Mouse (Mus musculus): Measurements from ENCODE around the gene Tnfrsf11a. TPM values are rescaled to one million over a fixed set of nuclear protein-coding genes. Genes with fewer than 3 reads are reported as not detected.

The Tnfrsf11a gene
- polyA plus RNA-seq, 1 experiment = 4.0 TPM

DNA sequence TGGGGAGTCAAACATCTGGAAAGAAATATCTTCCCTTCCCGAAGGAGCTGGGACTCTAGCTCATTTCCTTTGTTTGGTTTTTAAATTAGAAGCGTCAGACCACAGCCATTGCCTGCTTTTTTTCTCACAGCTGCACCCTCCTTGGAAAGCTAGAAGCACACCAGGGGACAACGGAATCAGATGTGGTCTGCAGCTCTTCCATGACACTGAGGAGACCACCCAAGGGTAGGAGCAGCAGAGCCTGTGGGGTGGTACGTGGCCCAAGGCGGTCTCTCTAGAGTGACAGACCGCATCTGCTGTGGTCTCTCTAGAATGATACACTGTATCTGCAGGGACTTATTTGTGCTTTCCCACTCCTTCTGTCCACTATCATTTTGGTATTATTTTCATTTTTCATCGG is 39.2 kb downstream of the Tnfrsf11a start:
- Histone ChIP-seq H3K27ac (ENCODE audit: insufficient read depth, low read length) (no peak overlapping the region), H3K4me1 (ENCODE audit: control insufficient read depth, insufficient read depth, low read length) (no peaks in the 10 kb centered on the region), H3K4me3 (ENCODE audit: insufficient read depth, low read length) (no peak overlapping the region)
- TF ChIP-seq CTCF (IDR thresholded peaks at IDR 0.05; ENCODE audit: extremely low read depth, insufficient read depth, low read length) = no peak
- TF ChIP-seq POLR2A (IDR thresholded peaks at IDR 0.05; ENCODE audit: extremely low read depth, insufficient read depth, low read length) = no peak

- H3K4me3 ChIP-seq (ENCODE audit: insufficient read depth, low read length) = no peak overlapping the region
- TF ChIP-seq CTCF (IDR thresholded peaks at IDR 0.05; ENCODE audit: extremely low read depth, insufficient read depth, low read length) (no peak), POLR2A (IDR thresholded peaks at IDR 0.05; ENCODE audit: extremely low read depth, insufficient read depth, low read length) (no peak)
- no peaks in the 10 kb centered on the region for H3K4me1 ChIP-seq (ENCODE audit: control insufficient read depth, insufficient read depth, low read length)
- no peak overlapping the region for H3K27ac ChIP-seq (ENCODE audit: insufficient read depth, low read length)
Observed at GRCm38 (mm10) chr1:105824356-105824755, 43.8 kb downstream of the Tnfrsf11a start.

DNA sequence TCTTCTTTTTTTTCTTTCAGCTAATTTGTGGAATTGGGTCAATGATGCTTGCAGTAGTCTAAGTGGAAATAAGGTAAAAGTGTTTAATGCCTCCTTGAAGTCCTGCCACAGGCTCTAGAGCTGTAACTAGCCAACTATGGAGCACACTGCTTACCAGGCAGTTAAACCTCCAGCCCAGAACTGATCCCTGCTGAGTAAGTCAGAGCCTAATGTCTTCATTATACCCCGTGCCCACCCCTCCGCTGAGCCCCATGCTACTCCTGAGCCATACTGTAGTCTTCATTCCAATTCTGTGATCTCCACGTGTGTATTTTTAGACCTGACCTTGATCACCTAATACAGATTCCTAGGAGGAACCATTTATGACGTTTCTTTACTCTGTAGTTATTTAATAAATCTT is 44.5 kb downstream of the Tnfrsf11a start:
- no peak overlapping the region for H3K4me3 ChIP-seq (ENCODE audit: insufficient read depth, low read length)
- H3K27ac ChIP-seq (ENCODE audit: insufficient read depth, low read length) = no peak overlapping the region
- H3K4me1 ChIP-seq (ENCODE audit: control insufficient read depth, insufficient read depth, low read length) = no peaks in the 10 kb centered on the region
- TF ChIP-seq CTCF (IDR thresholded peaks at IDR 0.05; ENCODE audit: extremely low read depth, insufficient read depth, low read length) (no peak), POLR2A (IDR thresholded peaks at IDR 0.05; ENCODE audit: extremely low read depth, insufficient read depth, low read length) (no peak)

DNA sequence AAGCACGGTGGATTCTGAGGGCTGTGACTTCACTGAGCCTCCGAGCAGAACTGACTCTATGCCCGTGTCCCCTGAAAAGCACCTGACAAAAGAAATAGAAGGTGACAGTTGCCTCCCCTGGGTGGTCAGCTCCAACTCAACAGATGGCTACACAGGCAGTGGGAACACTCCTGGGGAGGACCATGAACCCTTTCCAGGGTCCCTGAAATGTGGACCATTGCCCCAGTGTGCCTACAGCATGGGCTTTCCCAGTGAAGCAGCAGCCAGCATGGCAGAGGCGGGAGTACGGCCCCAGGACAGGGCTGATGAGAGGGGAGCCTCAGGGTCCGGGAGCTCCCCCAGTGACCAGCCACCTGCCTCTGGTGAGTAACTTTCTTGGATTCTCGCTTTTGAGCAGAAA is 46.9 kb downstream of the Tnfrsf11a start:
- TF ChIP-seq CTCF (IDR thresholded peaks at IDR 0.05; ENCODE audit: extremely low read depth, insufficient read depth, low read length) = no peak
- no peak for TF ChIP-seq POLR2A (IDR thresholded peaks at IDR 0.05; ENCODE audit: extremely low read depth, insufficient read depth, low read length)

DNA sequence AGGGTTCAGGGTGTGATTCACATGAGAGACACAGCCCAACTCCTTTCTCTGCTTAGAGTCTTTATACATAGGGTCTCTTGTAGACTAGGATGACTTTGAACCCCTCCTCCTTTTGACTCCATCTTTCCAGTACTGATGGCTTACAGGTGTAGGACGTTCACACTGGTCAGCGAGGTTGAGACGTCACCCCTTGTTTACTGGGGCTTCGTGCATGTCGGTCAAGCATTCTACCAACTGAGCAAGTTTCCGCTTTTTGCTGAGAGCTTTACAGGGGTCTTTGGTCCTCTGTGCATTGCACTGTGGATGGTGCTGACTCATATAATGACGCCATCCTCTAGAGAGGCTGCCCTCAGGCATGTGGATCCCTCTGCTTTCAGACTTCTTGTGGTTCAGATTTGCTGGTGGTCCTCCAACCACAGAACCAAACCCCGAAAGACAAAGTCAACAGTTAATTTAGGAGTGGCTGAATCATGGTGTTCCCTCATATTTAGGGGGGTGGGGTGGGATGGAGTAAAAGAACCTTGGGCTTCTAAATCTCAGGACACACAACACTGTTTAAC is 47.3 kb downstream of the Tnfrsf11a start:
- Histone ChIP-seq H3K4me1 (ENCODE audit: control insufficient read depth, insufficient read depth, low read length) (no peaks in the 10 kb centered on the region), H3K27ac (ENCODE audit: insufficient read depth, low read length) (no peak overlapping the region), H3K4me3 (ENCODE audit: insufficient read depth, low read length) (no peak overlapping the region)
- no peak for TF ChIP-seq POLR2A (IDR thresholded peaks at IDR 0.05; ENCODE audit: extremely low read depth, insufficient read depth, low read length)
- no peak for TF ChIP-seq CTCF (IDR thresholded peaks at IDR 0.05; ENCODE audit: extremely low read depth, insufficient read depth, low read length)

More for the DNA sequence above, 46.9 kb downstream of the Tnfrsf11a start:
- no peaks in the 10 kb centered on the region for H3K4me1 ChIP-seq (ENCODE audit: control insufficient read depth, insufficient read depth, low read length)
- no peak overlapping the region for H3K4me3 ChIP-seq (ENCODE audit: insufficient read depth, low read length)
- H3K27ac ChIP-seq (ENCODE audit: insufficient read depth, low read length) = no peak overlapping the region

DNA sequence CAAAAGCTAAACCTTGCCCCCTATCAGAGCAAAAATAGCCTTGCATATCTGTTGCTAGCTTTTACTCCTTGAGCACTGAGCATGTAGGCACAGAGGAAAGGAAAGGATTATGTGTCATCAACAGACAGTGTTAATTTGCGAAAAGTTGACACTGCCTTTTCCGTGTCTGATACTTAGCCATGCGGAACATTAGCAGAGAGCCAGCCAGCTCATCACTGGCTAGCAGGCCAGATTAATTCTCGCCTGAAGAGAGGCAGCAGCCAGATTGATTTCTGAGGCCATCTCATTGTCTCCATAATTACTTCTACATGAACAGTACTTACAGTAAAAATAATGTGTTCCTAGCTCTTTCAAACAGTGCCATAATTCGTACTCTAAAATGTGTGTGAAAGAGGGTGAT is 48.7 kb downstream of the Tnfrsf11a start:
- Histone ChIP-seq H3K4me1 (ENCODE audit: control insufficient read depth, insufficient read depth, low read length) (no peaks in the 10 kb centered on the region), H3K4me3 (ENCODE audit: insufficient read depth, low read length) (no peak overlapping the region), H3K27ac (ENCODE audit: insufficient read depth, low read length) (no peak overlapping the region)
- TF ChIP-seq CTCF (IDR thresholded peaks at IDR 0.05; ENCODE audit: extremely low read depth, insufficient read depth, low read length) (no peak), POLR2A (IDR thresholded peaks at IDR 0.05; ENCODE audit: extremely low read depth, insufficient read depth, low read length) (no peak)

DNA sequence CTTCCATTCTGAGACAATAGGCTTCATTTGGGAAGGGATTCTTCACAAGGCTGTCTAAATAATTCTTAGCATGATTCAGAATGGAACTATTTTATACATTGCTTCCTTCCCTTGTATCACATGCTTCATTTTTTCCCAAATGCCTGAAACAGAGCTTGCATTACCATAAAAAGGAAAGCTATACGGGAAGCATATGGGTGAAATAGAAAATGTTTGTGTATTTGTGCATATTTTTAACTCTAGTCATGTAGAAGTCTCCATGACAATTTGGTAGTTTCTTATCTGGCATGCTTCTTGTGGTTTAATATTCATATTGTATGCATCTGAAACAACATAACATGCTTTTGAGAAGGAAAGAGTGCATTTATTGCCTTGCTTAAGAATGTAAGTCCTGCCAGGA is 52.3 kb downstream of the Tnfrsf11a start:
- Histone ChIP-seq H3K27ac (ENCODE audit: insufficient read depth, low read length) (no peak overlapping the region), H3K4me3 (ENCODE audit: insufficient read depth, low read length) (no peak overlapping the region), H3K4me1 (ENCODE audit: control insufficient read depth, insufficient read depth, low read length) (no peaks in the 10 kb centered on the region)
- no peak for TF ChIP-seq CTCF (IDR thresholded peaks at IDR 0.05; ENCODE audit: extremely low read depth, insufficient read depth, low read length)
- TF ChIP-seq POLR2A (IDR thresholded peaks at IDR 0.05; ENCODE audit: extremely low read depth, insufficient read depth, low read length) = no peak

- no peak overlapping the region for H3K4me3 ChIP-seq (ENCODE audit: insufficient read depth, low read length)
- no peaks in the 10 kb centered on the region for H3K4me1 ChIP-seq (ENCODE audit: control insufficient read depth, insufficient read depth, low read length)
- H3K27ac ChIP-seq (ENCODE audit: insufficient read depth, low read length) = no peak overlapping the region
- no peak for TF ChIP-seq CTCF (IDR thresholded peaks at IDR 0.05; ENCODE audit: extremely low read depth, insufficient read depth, low read length)
- TF ChIP-seq POLR2A (IDR thresholded peaks at IDR 0.05; ENCODE audit: extremely low read depth, insufficient read depth, low read length) = no peak
Observed at GRCm38 (mm10) chr1:105842950-105843349, 62.4 kb downstream of the Tnfrsf11a start.

- H3K4me3 ChIP-seq (ENCODE audit: insufficient read depth, low read length) = no peak overlapping the region
- no peaks in the 10 kb centered on the region for H3K4me1 ChIP-seq (ENCODE audit: control insufficient read depth, insufficient read depth, low read length)
- TF ChIP-seq POLR2A (IDR thresholded peaks at IDR 0.05; ENCODE audit: extremely low read depth, insufficient read depth, low read length) = no peak
- TF ChIP-seq CTCF (IDR thresholded peaks at IDR 0.05; ENCODE audit: extremely low read depth, insufficient read depth, low read length) = no peak
- H3K27ac ChIP-seq (ENCODE audit: insufficient read depth, low read length) = no peak overlapping the region
Observed at GRCm38 (mm10) chr1:105843386-105843785, 62.9 kb downstream of the Tnfrsf11a start.

- Histone ChIP-seq H3K4me3 (ENCODE audit: insufficient read depth, low read length) (no peak overlapping the region), H3K27ac (ENCODE audit: insufficient read depth, low read length) (no peak overlapping the region), H3K4me1 (ENCODE audit: control insufficient read depth, insufficient read depth, low read length) (no peaks in the 10 kb centered on the region)
- no peak for TF ChIP-seq POLR2A (IDR thresholded peaks at IDR 0.05; ENCODE audit: extremely low read depth, insufficient read depth, low read length)
- TF ChIP-seq CTCF (IDR thresholded peaks at IDR 0.05; ENCODE audit: extremely low read depth, insufficient read depth, low read length) = no peak
Observed at GRCm38 (mm10) chr1:105843856-105844255, 63.3 kb downstream of the Tnfrsf11a start.
